Mouse (Mus musculus): ENCODE data around the gene Dchs1. TPM values are rescaled to one million over a fixed set of nuclear protein-coding genes. Genes with fewer than 3 reads are reported as not detected.

The Dchs1 gene
- polyA plus RNA-seq, 1 experiment, result 6.7 TPM

DNA sequence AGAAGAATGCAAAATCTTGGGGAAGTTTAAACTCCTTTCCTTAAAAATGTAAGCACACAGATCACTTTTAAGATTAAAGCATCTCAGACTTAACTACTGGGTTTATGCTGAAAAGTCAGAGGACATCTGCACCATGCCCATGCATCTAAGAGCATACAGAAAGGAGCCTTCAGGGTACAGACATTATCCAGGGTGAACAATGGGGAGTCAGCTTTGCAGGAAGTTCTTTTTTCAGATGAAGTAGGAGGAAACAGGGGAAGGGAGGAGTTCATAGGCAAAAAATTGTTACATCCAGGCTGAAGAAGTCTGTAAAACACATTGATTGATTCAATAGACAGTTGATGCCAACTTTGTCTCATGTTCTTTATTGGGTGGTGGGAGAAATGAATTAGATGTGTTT is 16.0 kb upstream of the Dchs1 start:
- no peak for DNase-seq (ENCODE audit: low read depth in 1 of 2, low spot score in 2 of 2)
- no peaks in the 10 kb centered on the region for H3K4me1 ChIP-seq (ENCODE audit: control insufficient read depth, insufficient read depth, insufficient read length)
- no peak overlapping the region for H3K4me3 ChIP-seq (ENCODE audit: extremely low read depth, insufficient read depth, insufficient read length)
- H3K27ac ChIP-seq (ENCODE audit: insufficient read depth, low read length), result no peak overlapping the region
- no peaks in the 10 kb centered on the region for H3K36me3 ChIP-seq (ENCODE audit: control insufficient read depth, insufficient read depth, low read length)
- no peaks in the 10 kb centered on the region for H3K27me3 ChIP-seq (ENCODE audit: control insufficient read depth, insufficient read depth, low read length)
- TF ChIP-seq POLR2A (IDR thresholded peaks at IDR 0.05; ENCODE audit: low read depth, low read length) (no peak), CTCF (IDR thresholded peaks at IDR 0.05; ENCODE audit: extremely low read depth, insufficient read depth, insufficient read length, insufficient replicate concordance) (no peak)

DNA sequence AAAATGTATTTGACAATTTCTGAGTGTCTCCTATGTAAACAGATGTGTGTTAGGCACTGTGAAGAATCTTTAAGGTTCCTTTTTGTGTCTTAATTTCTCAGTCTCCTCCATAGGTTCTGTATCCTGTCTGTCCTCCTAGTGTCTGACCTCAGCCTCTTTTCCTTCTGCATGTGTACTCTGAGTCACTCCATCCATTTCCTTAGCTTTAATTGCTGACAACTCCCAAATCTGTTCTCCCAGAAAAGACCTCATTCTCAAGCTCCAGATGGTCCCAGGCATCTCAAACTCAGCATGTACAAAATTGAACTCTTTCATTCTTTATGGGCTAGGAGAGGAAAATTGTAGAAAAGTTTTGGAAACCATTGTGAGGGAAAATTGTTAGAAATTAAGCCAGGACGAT is 15.3 kb upstream of the Dchs1 start:
- Histone ChIP-seq H3K27me3 (ENCODE audit: control insufficient read depth, insufficient read depth, low read length) (no peaks in the 10 kb centered on the region), H3K4me1 (ENCODE audit: control insufficient read depth, insufficient read depth, insufficient read length) (no peaks in the 10 kb centered on the region), H3K4me3 (ENCODE audit: extremely low read depth, insufficient read depth, insufficient read length) (no peak overlapping the region), H3K27ac (ENCODE audit: insufficient read depth, low read length) (no peak overlapping the region), H3K36me3 (ENCODE audit: control insufficient read depth, insufficient read depth, low read length) (no peaks in the 10 kb centered on the region)
- DNase-seq (ENCODE audit: low read depth in 1 of 2, low spot score in 2 of 2), result no peak
- WGBS, result 48% methylated on average over 1 of the region's 1 CpGs
- TF ChIP-seq CTCF (IDR thresholded peaks at IDR 0.05; ENCODE audit: extremely low read depth, insufficient read depth, insufficient read length, insufficient replicate concordance) (no peak), POLR2A (IDR thresholded peaks at IDR 0.05; ENCODE audit: low read depth, low read length) (no peak)

DNA sequence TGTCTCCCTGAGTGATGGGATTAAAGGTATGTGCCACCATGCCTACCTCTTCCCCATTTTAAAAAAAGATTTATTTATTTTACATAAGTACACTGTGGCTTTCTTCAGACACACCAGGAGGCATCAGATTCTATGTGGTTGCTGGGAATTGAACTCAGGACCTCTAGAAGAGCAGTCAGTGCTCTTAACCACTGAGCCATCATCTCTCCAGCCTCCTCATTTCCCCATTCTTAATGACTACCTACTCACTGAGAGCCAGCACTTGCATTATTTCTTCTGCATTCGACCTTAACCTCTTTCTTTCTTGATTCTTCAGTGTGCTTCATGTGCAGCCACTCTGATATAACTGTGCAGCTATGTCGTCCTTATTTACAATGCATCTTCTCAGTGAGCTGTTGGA is 14.9 kb upstream of the Dchs1 start:
- TF ChIP-seq CTCF (IDR thresholded peaks at IDR 0.05; ENCODE audit: extremely low read depth, insufficient read depth, insufficient read length, insufficient replicate concordance) (no peak), POLR2A (IDR thresholded peaks at IDR 0.05; ENCODE audit: low read depth, low read length) (no peak)
- no peaks in the 10 kb centered on the region for H3K36me3 ChIP-seq (ENCODE audit: control insufficient read depth, insufficient read depth, low read length)
- no peak for DNase-seq (ENCODE audit: low read depth in 1 of 2, low spot score in 2 of 2)
- no peaks in the 10 kb centered on the region for H3K4me1 ChIP-seq (ENCODE audit: control insufficient read depth, insufficient read depth, insufficient read length)
- no peak overlapping the region for H3K27ac ChIP-seq (ENCODE audit: insufficient read depth, low read length)
- no peaks in the 10 kb centered on the region for H3K27me3 ChIP-seq (ENCODE audit: control insufficient read depth, insufficient read depth, low read length)
- no peak overlapping the region for H3K4me3 ChIP-seq (ENCODE audit: extremely low read depth, insufficient read depth, insufficient read length)
- WGBS, result 44% methylated on average over 2 of the region's 2 CpGs

DNA sequence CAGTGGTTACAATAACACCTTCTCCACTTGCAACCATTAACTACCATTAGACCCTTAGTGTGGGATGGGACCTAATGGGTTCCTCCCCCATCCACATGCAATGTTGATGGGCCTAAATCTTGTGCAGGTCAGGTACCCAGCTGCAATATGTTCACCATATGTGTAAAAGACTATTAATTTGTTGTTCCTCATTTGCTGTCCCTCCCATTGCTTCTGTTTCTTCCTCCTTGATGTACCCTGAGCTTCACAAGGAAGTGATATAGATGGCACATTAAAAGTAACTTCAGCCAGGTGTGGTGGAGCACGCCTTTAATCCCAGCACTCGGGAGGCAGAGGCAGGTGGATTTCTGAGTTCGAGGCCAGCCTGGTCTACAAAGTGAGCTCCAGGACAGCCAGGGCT is 9.5 kb upstream of the Dchs1 start:
- WGBS, result 76% methylated on average over 3 of the region's 3 CpGs
- H3K27ac ChIP-seq (ENCODE audit: insufficient read depth, low read length), result no peak overlapping the region
- TF ChIP-seq POLR2A (IDR thresholded peaks at IDR 0.05; ENCODE audit: low read depth, low read length) (no peak), CTCF (IDR thresholded peaks at IDR 0.05; ENCODE audit: extremely low read depth, insufficient read depth, insufficient read length, insufficient replicate concordance) (no peak)
- H3K36me3 ChIP-seq (ENCODE audit: control insufficient read depth, insufficient read depth, low read length), result no peaks in the 10 kb centered on the region
- no peaks in the 10 kb centered on the region for H3K4me1 ChIP-seq (ENCODE audit: control insufficient read depth, insufficient read depth, insufficient read length)
- DNase-seq (ENCODE audit: low read depth in 1 of 2, low spot score in 2 of 2), result no peak
- H3K4me3 ChIP-seq (ENCODE audit: extremely low read depth, insufficient read depth, insufficient read length), result no peak overlapping the region
- no peaks in the 10 kb centered on the region; the same call in 1 of the 2 replicates for H3K27me3 ChIP-seq (ENCODE audit: control insufficient read depth, insufficient read depth, low read length)

DNA sequence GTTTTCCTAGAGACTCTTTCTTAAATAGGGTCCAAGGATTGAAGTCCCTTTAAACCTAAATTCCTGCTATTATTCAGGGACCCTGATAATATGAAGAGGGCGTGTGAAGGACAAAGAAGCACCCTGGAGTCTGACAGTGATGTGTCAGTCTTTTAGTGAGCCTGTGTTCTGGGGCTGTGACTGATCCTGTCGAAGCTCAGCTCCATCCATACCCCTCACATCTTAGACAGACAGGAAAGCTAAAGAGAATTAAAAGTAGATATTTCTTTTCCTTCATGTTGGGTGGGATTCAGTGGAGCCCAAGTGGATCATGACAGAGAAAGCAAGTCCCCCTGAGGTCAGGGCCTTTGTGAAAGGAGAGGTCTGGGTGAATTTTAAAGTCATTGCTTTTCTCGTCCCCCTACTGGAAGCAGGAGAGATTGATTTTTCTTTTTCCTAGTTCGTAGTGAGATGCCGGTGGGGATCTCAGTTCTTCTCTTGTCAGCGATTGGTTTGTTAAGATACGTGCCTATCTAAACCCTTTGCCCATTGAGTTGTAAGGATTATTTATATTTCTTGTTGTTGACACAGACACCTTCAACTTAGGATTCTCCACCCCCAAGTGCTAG is 8.4 kb upstream of the Dchs1 start:
- no peak for DNase-seq (ENCODE audit: low read depth in 1 of 2, low spot score in 2 of 2)
- TF ChIP-seq CTCF (IDR thresholded peaks at IDR 0.05; ENCODE audit: extremely low read depth, insufficient read depth, insufficient read length, insufficient replicate concordance), result no peak
- no peak for TF ChIP-seq POLR2A (IDR thresholded peaks at IDR 0.05; ENCODE audit: low read depth, low read length)
- 42% methylated on average over 7 of the region's 7 CpGs for whole genome bisulfite sequencing
- Histone ChIP-seq H3K4me1 (ENCODE audit: control insufficient read depth, insufficient read depth, insufficient read length) (no peaks in the 10 kb centered on the region), H3K27ac (ENCODE audit: insufficient read depth, low read length) (no peak overlapping the region), H3K4me3 (ENCODE audit: extremely low read depth, insufficient read depth, insufficient read length) (no peak overlapping the region), H3K27me3 (ENCODE audit: control insufficient read depth, insufficient read depth, low read length) (peaks cover 1% of the 10 kb centered on the region; the same call in 1 of the 2 replicates), H3K36me3 (ENCODE audit: control insufficient read depth, insufficient read depth, low read length) (no peaks in the 10 kb centered on the region)

DNA sequence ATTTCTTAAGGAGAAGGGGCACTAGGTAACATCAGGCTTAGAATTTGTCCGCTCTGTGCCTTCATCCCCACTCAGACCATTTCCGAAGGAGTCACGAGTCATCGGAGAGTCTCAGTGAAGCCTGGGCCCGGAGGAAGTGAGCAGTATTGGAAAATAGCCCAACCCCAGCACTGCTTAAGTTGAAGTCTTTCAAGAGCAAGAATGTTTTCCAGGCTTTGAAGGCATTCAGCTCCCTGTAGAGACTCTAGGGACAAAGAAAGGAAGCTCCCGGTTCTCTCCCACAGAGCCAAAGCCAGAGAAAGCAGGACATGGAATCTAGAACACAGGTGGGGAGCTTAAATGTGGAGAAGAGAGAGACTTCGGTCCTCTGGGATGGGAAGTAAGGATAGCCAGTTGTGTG is 6.2 kb upstream of the Dchs1 start:
- Histone ChIP-seq H3K4me1 (ENCODE audit: control insufficient read depth, insufficient read depth, insufficient read length) (no peaks in the 10 kb centered on the region), H3K27ac (ENCODE audit: insufficient read depth, low read length) (no peak overlapping the region), H3K27me3 (ENCODE audit: control insufficient read depth, insufficient read depth, low read length) (peaks cover 1% of the 10 kb centered on the region; the same call in 1 of the 2 replicates), H3K36me3 (ENCODE audit: control insufficient read depth, insufficient read depth, low read length) (no peaks in the 10 kb centered on the region), H3K4me3 (ENCODE audit: extremely low read depth, insufficient read depth, insufficient read length) (no peak overlapping the region)
- TF ChIP-seq POLR2A (IDR thresholded peaks at IDR 0.05; ENCODE audit: low read depth, low read length) (no peak), CTCF (IDR thresholded peaks at IDR 0.05; ENCODE audit: extremely low read depth, insufficient read depth, insufficient read length, insufficient replicate concordance) (no peak)
- DNase-seq (ENCODE audit: low read depth in 1 of 2, low spot score in 2 of 2), result no peak
- WGBS, result 84% methylated on average over 7 of the region's 7 CpGs

DNA sequence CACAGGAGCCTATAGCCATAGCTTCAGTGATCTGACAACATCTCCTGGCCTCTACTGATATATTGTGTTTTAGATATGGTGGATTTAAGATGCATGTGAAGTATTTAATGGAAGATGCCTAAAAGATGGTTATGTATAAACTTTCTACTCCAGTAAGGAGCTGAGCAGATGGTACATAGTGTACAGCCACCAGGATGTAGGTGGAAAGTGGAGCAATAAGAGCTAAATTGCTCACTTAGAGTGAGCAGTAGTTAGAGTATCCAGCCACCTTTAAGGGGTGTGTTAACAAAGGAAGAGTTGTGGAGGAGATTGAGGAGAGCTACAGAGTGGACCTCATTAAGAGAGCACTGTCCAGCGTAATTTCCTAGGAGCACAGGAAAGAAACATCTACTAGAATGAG is 3.7 kb upstream of the Dchs1 start:
- WGBS, result 85% methylated on average over 1 of the region's 1 CpGs
- peaks cover 6% of the 10 kb centered on the region; the same call in 1 of the 2 replicates for H3K4me1 ChIP-seq (ENCODE audit: control insufficient read depth, insufficient read depth, insufficient read length)
- peaks cover 17% of the 10 kb centered on the region for H3K27me3 ChIP-seq (ENCODE audit: control insufficient read depth, insufficient read depth, low read length)
- H3K36me3 ChIP-seq (ENCODE audit: control insufficient read depth, insufficient read depth, low read length), result no peaks in the 10 kb centered on the region
- DNase-seq (ENCODE audit: low read depth in 1 of 2, low spot score in 2 of 2), result no peak
- H3K27ac ChIP-seq (ENCODE audit: insufficient read depth, low read length), result no peak overlapping the region
- H3K4me3 ChIP-seq (ENCODE audit: extremely low read depth, insufficient read depth, insufficient read length), result no peak overlapping the region
- TF ChIP-seq POLR2A (IDR thresholded peaks at IDR 0.05; ENCODE audit: low read depth, low read length) (no peak), CTCF (IDR thresholded peaks at IDR 0.05; ENCODE audit: extremely low read depth, insufficient read depth, insufficient read length, insufficient replicate concordance) (no peak)

All from spleen, adult 2 months (tissue).